Mouse (Mus musculus) cerebellum, adult 8-10 months (tissue): ENCODE results near the gene Pnpo.

Source experiments
- DNase-seq: peaks from one replicate; pipeline ENCODE4 v3.0.0; 2022

Gene Pnpo

GRCm38 (mm10) chr11:96902639-96903635, 40.8 kb downstream of the Pnpo start:
- no peak for DNase-seq

GRCm38 (mm10) chr11:96901332-96901731, 42.5 kb downstream of the Pnpo start:
- DNase-seq, result no peak

GRCm38 (mm10) chr11:96899449-96900306, 44.1 kb downstream of the Pnpo start:
- DNase-seq, result no peak

DNA sequence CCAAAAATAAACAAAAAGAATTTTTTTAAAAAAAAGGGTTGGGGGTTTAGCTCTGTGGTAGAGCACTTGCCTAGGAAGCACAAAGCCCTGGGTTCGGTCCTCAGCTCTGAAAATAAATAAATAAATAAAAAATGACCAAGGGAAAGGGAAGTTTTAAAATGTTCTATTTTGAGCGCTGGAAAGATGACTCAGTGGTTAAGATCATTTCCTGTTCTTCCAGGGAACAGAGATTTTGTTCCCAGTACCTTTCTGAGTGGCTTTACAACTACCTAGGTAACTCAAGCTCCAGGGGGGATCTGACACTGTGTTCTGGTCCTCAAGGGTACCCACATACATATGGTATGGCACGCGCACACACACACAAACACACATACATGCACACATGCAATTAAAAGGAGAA, 47.9 kb downstream of the Pnpo start:
- no peak for DNase-seq

DNA sequence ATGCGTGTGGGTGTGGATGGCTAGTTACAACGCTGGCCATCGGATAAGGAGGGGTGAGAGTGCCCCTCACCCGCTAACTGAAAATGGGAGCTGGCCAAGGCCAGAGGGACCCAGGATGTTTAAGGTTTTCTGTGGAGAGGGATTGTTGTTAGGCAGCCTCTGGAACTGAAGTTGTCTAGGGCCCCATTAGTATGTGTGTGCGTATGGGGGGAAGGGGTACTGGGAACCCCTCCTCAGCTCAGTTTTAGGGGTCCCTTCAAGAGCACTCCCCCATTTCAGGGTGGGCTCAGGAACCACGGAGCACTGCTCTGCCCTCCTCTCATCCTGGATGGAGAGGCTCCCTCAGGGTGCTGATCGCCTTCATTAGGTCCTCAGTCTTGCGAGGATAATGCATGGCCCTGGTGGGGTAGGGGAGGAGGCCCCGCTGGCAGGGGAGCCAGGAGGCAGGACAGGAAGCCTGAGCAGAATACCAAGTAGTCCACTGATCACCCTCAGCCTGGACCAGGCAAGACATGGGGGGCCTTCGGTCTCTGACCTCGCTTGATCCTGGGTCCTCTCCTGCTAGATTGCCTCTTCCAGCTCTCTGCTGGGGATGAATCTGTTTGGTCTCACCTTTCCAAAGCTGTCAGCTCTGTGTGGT, 50.5 kb downstream of the Pnpo start:
- no peak for DNase-seq

DNA sequence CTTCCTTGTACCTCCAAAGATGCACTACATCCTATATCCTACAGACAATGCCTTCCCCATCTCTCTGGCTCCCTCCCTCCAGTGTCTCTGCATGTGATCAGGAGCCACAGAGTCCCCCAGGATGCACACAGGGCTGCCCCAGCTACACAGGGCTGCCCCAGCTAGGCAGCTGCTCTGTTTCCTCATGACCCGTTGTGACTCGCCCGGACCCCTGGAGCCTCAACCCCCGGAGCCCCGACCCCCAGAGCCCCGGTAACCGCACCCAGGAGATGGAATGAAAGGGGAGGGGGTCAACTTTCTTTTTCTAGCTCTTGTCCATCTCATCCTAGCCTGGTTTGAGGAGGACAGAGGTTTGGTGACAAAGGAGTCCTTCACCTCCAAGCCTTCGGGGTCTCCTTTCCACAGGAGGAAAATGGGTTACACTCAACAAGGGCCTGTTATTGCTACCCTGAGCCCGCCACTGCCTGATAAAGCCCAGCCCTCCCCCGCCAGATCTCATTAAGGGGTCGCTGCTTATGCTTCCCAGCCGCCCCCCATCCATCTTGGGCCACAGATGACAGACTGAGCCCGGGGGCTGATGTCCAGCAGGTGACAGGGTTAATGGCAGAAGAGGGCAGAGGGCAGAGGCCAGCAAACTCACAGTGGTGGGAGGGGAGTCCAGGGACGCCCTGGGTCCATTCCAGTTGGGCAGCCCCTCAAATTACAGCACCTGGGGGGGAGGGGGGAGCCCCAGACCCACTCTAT, 51.8 kb downstream of the Pnpo start:
- DNase-seq, result no peak
